ENCODE assay signal across 9 mouse cellular contexts in genomic region chrX:164179746-164180145, GRCm38 (mm10). TPM values are rescaled to one million over a fixed set of nuclear protein-coding genes. Genes with fewer than 3 reads are reported as not detected.
DNase-seq lines count a peak whose midpoint lies in the region; ATAC-seq lines count a peak whose summit lies in the region.
"Had no signal": no experiment of that assay in that cellular context is flagged by ENCODE, and none has a peak within 500 bp of the region (broad histone marks: within the 10 kb centered on the region; RNA-seq: fewer than 3 reads in every experiment).

No protein-coding gene starts in this region.

- 16% methylated on average over 3 of the region's 3 CpGs for WGBS in hindbrain, embryonic 10.5 days
- WGBS in hindbrain, embryonic 12.5 days = 16% methylated on average over 3 of the region's 3 CpGs
- WGBS in embryonic facial prominence, embryonic 11.5 days = 12% methylated on average over 3 of the region's 3 CpGs
- WGBS in hindbrain, embryonic 15.5 days = 10% methylated on average over 3 of the region's 3 CpGs

- DNase-seq in hindbrain, embryonic 10.5 days (ENCODE audit: low spot score) = peak; percentile 12
- peak; percentile 58 for DNase-seq in adrenal gland, postnatal 14 days
- peak; percentile 78 for DNase-seq in embryonic facial prominence, embryonic 11.5 days (ENCODE audit: low spot score)
- DNase-seq in layer of hippocampus, postnatal 14 days (ENCODE audit: low spot score in 2 of 2) = peak; percentile 21 to 68
- DNase-seq in lung, postnatal 25 days (ENCODE audit: low spot score) = peak; percentile 52
- peak; percentile 15 for DNase-seq in right cerebral cortex, postnatal 25 days

- no peaks in the 10 kb centered on the region for H3K36me3 ChIP-seq in hindbrain, embryonic 10.5 days
- H3K36me3 ChIP-seq in hindbrain, embryonic 12.5 days = no peaks in the 10 kb centered on the region
- no peaks in the 10 kb centered on the region for H3K36me3 ChIP-seq in embryonic facial prominence, embryonic 11.5 days (replicated peaks; ENCODE audit: control insufficient read depth, insufficient read depth, low read depth, low read length)
- no peaks in the 10 kb centered on the region for H3K36me3 ChIP-seq in hindbrain, embryonic 15.5 days
- H3K36me3 ChIP-seq: lung, embryonic 15.5 days had no signal

- H3K27me3 ChIP-seq in hindbrain, embryonic 10.5 days (ENCODE audit: insufficient read depth, poor library complexity, severe bottlenecking) = peaks cover 42% of the 10 kb centered on the region
- H3K27me3 ChIP-seq in hindbrain, embryonic 12.5 days = peaks cover 8% of the 10 kb centered on the region
- no peaks in the 10 kb centered on the region for H3K27me3 ChIP-seq in embryonic facial prominence, embryonic 11.5 days (ENCODE audit: control insufficient read depth, insufficient read depth, low read length)
- H3K27me3 ChIP-seq in hindbrain, embryonic 15.5 days = no peaks in the 10 kb centered on the region
- H3K27me3 ChIP-seq: lung, embryonic 15.5 days had no signal

- H3K4me3 ChIP-seq in hindbrain, embryonic 10.5 days = no peak overlapping the region
- H3K4me3 ChIP-seq in hindbrain, embryonic 12.5 days = no peak overlapping the region
- no peak overlapping the region for H3K4me3 ChIP-seq in embryonic facial prominence, embryonic 11.5 days (ENCODE audit: low read depth, low read length)
- H3K4me3 ChIP-seq in hindbrain, embryonic 15.5 days = no peak overlapping the region
- H3K4me3 ChIP-seq: lung, embryonic 15.5 days had no signal

- H3K4me2 ChIP-seq in hindbrain, embryonic 12.5 days (replicated peaks) = no peak overlapping the region
- H3K4me2 ChIP-seq in embryonic facial prominence, embryonic 11.5 days (ENCODE audit: low read depth, low read length) = no peak overlapping the region
- H3K4me2 ChIP-seq in hindbrain, embryonic 15.5 days = no peak overlapping the region
- H3K4me2 ChIP-seq: lung, embryonic 15.5 days had no signal

- ATAC-seq in hindbrain, embryonic 12.5 days (ENCODE audit: low FRiP score) = no peak
- ATAC-seq in embryonic facial prominence, embryonic 11.5 days (replicated peaks; ENCODE audit: insufficient number of reproducible peaks, low FRiP score, low TSS enrichment, low read depth) = no peak
- peak; percentile 56; the same call in 1 of the 2 replicates for ATAC-seq in hindbrain, embryonic 15.5 days (ENCODE audit: low FRiP score, low read depth)

- no peak overlapping the region for H3K27ac ChIP-seq in hindbrain, embryonic 10.5 days
- no peak overlapping the region for H3K27ac ChIP-seq in hindbrain, embryonic 12.5 days
- H3K27ac ChIP-seq in embryonic facial prominence, embryonic 11.5 days (replicated peaks; ENCODE audit: low read depth, low read length) = no peak overlapping the region
- H3K27ac ChIP-seq in hindbrain, embryonic 15.5 days (replicated peaks) = no peak overlapping the region
- H3K27ac ChIP-seq: lung, embryonic 15.5 days had no signal

- H3K9ac ChIP-seq in hindbrain, embryonic 12.5 days = no peak overlapping the region
- no peak overlapping the region for H3K9ac ChIP-seq in embryonic facial prominence, embryonic 11.5 days (replicated peaks; ENCODE audit: low read length)
- H3K9ac ChIP-seq in hindbrain, embryonic 15.5 days = no peak overlapping the region
- H3K9ac ChIP-seq: lung, embryonic 15.5 days had no signal

- H3K4me1 ChIP-seq in hindbrain, embryonic 10.5 days (replicated peaks) = no peaks in the 10 kb centered on the region
- no peaks in the 10 kb centered on the region for H3K4me1 ChIP-seq in hindbrain, embryonic 12.5 days
- no peaks in the 10 kb centered on the region for H3K4me1 ChIP-seq in embryonic facial prominence, embryonic 11.5 days (ENCODE audit: control insufficient read depth, insufficient read depth, low read length)
- H3K4me1 ChIP-seq in hindbrain, embryonic 15.5 days (replicated peaks) = no peaks in the 10 kb centered on the region
- H3K4me1 ChIP-seq: lung, embryonic 15.5 days had no signal

- no peaks in the 10 kb centered on the region for H3K9me3 ChIP-seq in hindbrain, embryonic 10.5 days
- H3K9me3 ChIP-seq in hindbrain, embryonic 12.5 days (replicated peaks) = no peaks in the 10 kb centered on the region
- no peaks in the 10 kb centered on the region for H3K9me3 ChIP-seq in embryonic facial prominence, embryonic 11.5 days (replicated peaks; ENCODE audit: control insufficient read depth, low read length)
- H3K9me3 ChIP-seq in hindbrain, embryonic 15.5 days = no peaks in the 10 kb centered on the region
- H3K9me3 ChIP-seq: lung, embryonic 15.5 days had no signal

RNA-seq across cellular contexts. Expression of gene Ace2, which starts 40.6 kb away (rescaled TPM):
- polyA plus RNA-seq in hindbrain, embryonic 10.5 days (2016; fragmentation: Nextera tagmentation; extraction: Ambion mirVana) = 0.51 and 0.54 TPM in 2 replicates
- 0.13 and 0.19 TPM in 2 replicates for polyA plus RNA-seq in hindbrain, embryonic 12.5 days (2016; fragmentation: Nextera tagmentation; extraction: Ambion mirVana)
- total RNA-seq in adrenal gland, postnatal 14 days (2021) = 21.6 and 23.5 TPM in 2 replicates
- polyA plus RNA-seq in embryonic facial prominence, embryonic 11.5 days (2014; fragmentation: Nextera tagmentation; extraction: Ambion mirVana) = 0.21 TPM in 1 of 2 replicates, not detected in the other
- polyA plus RNA-seq in hindbrain, embryonic 15.5 days (2015; fragmentation: Nextera tagmentation; extraction: Ambion mirVana) = 0.43 and 0.46 TPM in 2 replicates
- total RNA-seq in layer of hippocampus, postnatal 14 days (2021) = 1 to 10 TPM; 1.4 to 1.8 TPM

Comparison
In these comparisons a context has a peak if more than half of its experiments do, and no peak if none do; other contexts are left out.
1. DNase-seq: peak in every context shown above with its lines; median percentile 78 in embryonic facial prominence, embryonic 11.5 days; 58 in adrenal gland, postnatal 14 days; 52 in lung, postnatal 25 days; 44 in layer of hippocampus, postnatal 14 days; 15 in right cerebral cortex, postnatal 25 days; 12 in hindbrain, embryonic 10.5 days.